Mouse (Mus musculus): ENCODE measurements around the gene Ddb1.

GRCm38 (mm10) chr19:10658406-10658805 is 53.3 kb downstream of the Ddb1 start:
- TF ChIP-seq POLR2A (IDR thresholded peaks at IDR 0.05; ENCODE audit: low read depth, low read length) (no peak), CTCF (conservative IDR thresholded peaks at IDR 0.05; ENCODE audit: insufficient read depth, insufficient read length, low read depth, low read length) (no peak)
